Mouse (Mus musculus) c-Kit-negative CD71-positive TER-119-positive erythroid progenitor cells, embryonic 14.5 days (primary cell): Measurements from ENCODE around the gene Slc26a8.
"Not testable (repeated sequence)": the region's sequence is repeated elsewhere in the genome, so short reads cannot be mapped to it uniquely, and the experiment has no call there.

Experiments used
- DNase-seq: peaks from one replicate; pipeline ENCODE4 v3.0.0-alpha.2; 2013; ENCODE audit warnings: low read depth, low spot score

Slc26a8 gene

DNA sequence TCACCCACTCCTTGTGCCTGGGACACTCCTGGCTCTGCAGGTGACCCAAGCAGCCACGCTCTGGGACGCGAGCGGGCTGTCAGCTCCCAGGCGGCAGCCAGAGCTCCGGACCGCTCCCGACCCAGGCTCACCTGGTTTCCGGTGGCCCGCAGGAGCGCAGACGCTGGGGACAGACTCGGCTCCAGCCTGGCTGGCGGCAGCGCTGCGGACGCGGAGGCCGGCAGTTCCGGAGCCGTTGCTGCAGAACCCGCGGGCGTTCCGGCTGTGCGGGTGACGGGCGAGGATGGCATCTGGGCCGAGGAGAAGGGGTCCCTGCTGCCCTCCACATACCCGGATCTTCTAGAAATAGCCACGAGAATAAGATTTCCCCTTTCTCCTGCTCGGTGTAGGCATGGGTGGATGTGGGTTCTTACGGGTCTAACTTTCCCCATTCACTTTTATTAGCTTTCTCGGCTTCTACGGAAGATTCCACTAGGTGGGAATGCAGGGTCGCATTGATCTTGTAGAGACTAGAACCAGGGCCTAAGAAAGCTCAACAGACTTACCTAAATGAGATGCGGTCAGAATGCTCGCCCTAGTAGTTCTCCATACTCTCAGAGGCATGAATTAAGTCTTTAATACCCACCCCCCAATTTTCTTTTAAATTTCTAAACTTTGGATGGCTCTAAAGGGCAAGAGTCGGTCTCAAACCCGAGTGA is at the start of gene Slc26a8:
Slc26a8 (minus strand) TSS at position 648 of the 698 bp plus-strand sequence.
- DNase-seq = no peak

DNA sequence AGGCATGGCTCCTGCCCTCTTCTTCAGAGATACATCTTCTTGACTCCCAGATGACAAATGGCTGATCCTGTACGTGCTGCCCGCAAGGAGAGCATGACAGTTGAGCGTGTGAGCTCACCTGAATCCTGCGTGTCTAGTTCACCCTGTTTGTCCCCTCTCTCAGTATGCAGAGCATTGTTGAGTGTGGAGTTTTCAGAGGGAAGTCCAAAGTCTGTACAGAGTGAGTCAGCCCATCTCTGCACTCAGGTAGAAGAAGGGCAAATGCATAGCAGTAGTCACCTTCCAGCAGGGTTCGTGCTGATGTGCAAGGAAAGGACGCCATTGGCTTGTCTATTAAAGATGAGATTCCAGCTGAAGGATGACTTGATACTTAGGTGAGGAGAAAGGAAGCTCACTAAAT is 49.2 kb upstream of the Slc26a8 start:
- no peak for DNase-seq

DNA sequence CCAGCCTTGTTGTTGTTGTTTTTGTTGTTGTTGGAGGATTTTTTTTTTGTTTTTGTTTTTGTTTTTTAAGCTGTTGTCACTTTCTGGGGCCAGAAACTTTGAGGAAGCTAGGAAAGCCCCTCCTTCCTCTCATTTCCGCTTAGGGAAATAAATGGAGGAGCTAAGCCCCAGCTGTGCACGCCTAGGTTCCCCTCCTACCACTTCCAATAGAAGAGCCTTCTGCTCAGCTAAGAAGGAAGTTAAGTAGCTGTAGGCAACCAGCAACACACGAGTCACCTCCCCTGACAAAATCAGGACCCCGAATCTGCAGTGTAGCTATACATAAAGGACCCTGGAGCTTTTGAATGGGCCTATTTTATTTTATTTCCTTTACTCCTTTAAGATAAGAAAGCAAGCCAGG is 47.9 kb upstream of the Slc26a8 start:
- no peak for DNase-seq

DNA sequence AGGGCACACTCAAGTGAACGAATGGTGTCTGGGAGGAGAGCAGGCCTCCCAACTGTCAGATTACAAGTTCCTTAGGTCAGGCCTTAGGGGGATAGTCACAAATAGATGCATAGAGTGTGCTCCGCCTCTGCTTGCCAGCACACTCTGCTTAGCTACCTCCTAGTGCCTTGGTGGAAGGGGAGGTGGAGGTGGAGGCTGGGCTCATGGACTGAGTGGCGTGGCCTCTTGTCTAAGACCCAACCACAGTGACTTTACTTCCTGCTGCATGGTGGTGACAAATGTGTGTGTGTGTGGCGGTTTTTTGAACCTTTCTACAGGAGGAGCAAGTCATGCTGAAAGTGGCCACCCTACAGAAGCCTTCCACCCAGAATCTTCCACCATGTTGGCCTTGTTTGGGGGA is 46.5 kb upstream of the Slc26a8 start:
- no peak for DNase-seq

DNA sequence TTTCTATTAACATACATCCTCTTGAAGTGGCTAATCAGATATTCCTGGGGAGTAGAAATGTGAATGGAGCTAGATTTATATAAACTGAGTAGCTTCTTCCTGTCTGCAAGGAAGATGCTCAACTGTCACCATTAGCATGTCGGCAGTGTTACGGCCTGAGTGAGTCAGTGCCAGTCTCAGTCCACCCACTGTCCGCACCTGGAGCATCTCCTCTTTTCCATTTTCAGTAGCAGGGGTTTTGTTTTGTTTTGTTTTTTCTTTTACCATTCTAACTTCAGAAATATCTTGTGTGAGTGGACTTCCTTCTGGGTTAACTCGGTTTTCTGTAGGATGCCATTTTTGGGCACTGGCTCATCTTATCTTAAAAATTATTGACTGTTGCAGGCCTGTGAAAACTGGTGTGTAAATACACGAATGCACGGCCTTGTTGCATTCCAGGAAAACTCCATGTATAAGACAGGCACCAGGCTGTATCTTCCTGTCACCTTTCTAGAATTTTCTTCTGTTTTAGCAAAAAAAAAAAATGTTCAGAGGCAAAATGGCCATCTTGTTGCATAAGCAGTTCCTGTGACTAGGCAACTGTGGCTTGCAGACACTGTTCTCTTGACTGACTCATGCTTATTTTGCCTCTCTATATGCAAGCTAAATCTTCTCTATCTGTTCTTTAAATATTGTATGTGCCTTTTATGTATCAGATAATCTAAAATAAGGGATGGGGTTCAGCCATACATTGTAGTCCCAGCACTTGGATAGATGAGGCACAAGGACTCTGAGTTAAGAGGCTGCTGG is 45.5 kb upstream of the Slc26a8 start:
- DNase-seq = no peak

DNA sequence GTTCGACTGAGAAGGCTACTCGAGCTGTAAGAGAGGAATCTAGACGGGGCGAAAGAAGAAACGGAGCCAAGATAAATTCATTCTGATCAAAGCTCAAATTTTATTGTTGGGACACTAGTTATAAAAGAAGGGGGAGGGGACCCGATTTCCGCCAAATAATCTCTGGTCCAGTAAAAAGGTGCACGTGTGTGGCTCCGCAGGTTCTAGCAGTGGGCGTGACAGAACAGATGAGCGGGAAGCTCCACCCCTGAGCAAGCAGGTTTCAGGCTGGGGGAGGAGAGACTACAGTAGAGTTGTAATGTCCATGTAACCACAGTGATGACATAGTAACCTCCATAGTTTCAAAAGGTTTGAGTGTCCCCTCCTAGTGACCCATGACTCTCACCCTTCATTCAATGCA is 37.5 kb upstream of the Slc26a8 start:
- not testable (repeated sequence) for DNase-seq

DNA sequence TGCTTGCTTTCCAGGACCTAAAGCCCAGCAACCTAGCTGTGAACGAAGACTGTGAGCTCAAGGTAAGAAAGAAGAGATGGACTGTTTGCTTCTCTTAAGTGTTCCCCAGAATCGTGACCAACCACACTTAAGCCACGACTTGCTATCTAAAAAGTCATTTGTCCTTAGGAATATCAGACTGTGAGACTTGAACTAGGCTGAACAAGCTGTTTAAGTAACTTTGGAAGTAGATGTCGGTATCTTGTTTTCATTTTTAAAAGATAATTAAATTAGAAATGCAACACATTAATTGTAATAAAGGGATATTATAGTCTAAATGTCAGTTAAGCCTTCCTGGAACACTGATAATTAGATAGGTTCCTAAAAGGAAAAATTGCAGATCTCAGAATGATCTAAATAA is 35.8 kb upstream of the Slc26a8 start, which contains the start of gene AC170998.1:
AC170998.1 (plus strand) TSS at position 301 of the 400 bp plus-strand sequence.
- no peak for DNase-seq

DNA sequence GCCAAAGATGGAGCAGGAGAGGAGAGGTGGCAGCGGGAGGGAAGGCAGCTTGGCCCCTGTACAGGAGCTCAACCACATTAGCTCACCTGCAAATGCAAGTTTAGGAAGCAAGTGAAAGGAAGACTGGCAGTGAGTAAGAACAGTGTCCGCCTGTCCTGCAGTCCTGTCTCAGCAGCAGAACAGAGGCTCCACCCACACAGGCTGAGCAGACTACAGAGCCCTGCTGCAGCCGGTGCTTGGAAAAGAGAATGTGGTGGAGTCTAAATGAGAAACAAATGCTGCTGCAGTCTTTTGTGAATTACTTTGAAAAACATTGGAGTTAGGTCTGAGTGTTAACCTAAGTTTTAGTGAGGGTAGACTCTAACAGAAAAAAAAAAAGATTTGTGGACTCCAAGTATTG is 27.5 kb upstream of the Slc26a8 start:
- no peak for DNase-seq

DNA sequence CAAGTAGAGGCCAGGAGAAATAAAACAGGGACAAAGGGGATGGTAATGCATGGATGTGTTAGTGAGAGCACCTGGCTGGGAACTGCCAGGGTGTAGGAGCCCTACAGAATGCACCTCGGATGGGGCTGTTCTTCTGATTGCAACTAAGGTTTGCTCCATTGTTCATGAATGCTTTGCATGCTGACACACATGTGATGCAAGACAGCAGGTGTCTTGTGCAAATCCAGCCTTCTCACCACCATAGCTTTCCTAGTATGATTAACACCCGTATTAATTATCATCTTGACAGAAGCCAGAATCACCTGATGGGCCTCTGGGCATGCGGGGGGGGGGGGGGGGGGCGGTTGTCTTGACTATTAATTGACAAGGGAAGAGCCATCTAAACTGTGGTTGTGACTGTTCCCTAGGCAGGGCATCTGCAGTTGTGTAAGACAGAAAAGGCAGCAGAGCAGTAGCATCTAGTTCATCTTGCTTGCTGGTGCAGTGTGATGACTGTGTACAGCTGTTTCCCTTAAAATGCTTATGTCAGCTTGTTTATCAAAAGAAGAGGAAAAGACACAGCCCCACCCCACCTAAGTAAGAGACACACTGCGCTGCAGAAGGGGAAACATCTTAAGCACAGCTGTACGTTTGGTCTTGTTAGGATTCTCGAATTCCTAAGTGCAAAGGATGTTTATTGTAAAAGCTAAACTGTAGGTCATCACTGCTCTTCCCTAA is 26.0 kb upstream of the Slc26a8 start:
- DNase-seq = no peak

DNA sequence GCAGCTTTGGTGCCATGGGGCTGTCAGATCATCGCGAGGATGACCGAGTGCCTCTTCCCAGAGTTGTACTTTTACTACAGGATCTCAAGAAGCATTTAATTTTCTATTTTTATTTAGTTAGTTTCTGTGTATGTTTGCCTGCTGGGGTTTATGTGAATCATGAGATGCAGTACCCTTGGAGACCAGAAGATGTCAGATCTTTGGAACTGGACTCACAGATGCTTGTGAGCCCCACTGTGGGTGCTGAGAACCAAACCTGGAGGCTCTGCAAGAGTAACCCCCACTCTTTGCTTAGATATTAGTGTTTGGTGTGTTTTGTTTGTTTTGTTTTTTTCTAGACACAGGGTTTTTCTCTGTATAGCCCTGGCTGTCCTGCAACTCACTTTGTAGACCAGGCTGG is 24.0 kb upstream of the Slc26a8 start:
- DNase-seq = no peak

DNA sequence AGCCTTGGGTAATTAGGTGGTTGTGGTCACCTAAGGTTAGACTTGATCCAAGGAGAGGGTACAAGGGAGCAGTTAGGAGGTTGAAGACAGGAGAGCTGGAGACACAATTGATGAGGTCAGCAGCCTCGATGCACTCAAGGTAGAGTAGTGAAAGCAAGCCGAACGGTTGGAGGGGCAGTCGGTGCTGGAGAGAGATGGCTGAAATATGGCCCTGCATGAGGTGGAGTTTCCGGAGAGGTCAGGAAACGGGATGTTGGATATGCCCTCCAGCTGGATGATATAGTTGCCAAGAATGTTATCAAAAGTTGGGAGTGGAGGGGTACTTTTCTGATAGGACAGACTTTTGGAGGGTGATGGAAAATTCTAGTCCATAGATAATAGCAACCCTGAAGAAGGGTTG is 22.3 kb upstream of the Slc26a8 start:
- DNase-seq = no peak

DNA sequence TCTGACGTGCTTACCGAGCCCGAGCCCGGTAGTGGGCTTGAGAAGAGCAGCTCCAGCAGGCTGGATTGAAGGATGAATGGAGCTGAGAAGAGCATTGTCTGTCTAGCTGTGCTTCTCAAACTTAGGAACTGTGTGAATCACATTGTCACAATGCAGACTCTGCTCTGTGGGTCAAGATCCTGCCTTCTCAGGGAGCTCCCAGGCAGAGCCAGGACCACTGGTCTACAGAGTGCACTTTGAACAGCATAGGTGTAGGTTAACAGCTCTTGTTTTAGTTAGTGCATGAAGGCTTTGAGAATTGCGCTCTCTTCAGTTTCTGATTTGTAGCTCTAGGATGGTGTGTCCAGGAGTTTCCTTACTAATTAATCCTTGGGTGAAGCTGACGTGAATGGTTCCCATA is 21.2 kb upstream of the Slc26a8 start:
- no peak for DNase-seq

DNA sequence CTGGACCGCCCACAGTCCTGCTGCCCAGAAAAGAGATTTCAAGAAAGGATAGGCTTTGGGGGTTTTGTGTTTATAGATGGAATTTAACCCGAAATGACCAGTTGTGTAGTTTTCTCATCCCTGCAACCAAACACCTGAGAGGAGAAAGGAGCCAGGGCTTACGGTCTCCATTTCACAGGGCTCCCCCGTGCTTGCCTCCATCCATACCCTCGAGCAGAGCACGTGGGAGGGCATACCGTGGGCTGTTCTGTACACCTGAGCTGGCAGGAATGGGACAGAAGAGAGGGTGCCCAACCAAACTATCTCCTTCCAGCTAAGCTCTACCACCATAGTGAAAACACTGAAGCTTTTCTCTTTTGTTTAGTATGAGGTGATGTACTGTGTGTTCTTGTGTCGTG is 20.3 kb upstream of the Slc26a8 start:
- DNase-seq = no peak

DNA sequence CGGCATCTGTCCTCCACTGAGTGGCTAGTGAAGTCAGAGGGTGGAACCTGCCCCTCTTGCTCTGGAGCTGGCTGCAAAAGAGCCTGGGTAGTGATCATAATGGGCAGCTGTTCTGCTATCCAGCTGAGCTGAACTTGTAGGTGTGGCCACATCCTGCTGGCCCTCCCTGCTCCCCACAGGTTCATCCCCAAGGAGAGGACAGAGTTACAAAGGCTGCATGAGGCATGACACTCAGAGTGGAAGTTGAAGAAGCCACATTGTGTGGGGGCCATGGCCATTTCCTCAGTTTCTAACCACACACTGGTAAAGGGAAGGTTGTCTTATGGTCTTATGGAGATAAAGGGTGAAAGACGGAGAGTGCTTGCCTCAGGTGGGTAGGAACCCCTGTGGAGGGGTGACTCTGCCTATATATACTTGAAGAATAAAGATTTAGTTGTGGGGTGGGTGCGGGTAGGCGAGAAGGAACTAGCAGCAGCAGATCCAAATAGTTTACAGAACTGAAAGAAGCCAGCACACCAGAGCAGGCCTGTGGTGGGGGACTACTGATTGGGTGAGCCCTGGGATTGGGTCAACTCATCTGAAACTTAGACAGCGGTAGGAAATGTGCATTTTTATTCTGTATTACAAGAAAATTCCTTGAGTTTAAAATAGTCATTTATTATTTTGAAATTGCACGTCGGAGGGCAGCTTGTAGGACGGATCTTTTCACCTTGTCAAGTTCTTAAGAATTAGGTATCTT is 19.7 kb upstream of the Slc26a8 start:
- no peak for DNase-seq

DNA sequence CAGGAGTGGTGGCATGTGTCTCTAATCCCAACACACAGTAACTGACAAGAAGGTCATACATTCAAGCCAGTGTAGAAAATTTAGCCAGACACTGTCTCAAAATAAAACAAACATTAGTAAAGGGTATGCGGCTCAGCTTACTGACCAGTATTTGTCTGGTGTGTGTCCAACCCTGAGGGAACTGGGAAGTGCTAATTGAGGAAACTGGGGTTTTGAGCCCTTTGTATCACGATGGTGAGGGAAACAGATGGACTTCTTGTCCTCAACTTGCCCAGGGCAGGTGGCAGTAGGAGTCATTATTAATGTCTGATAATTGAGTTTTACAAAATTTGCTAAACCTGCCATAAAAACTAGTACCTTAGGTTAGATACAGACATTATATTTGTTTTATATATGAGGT is 19.0 kb upstream of the Slc26a8 start:
- no peak for DNase-seq

DNA sequence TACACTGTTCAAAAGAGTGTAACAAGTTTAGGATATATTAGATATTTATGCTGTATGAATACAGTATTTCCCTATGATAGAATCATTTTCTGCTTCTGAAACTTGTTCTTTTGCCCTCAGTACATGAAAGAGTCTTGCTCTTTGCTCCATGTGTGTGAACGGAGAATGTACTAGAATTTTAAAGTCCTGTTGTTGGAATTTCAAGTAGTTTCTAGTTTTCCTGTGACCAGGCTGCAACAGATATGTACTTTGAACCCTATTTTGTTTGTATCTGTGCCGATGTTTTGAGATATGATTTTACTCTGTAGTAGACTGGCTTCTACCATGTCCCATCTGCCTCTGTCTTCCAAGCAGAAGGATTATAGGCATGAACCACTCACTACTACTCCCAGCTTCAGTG is 17.8 kb upstream of the Slc26a8 start:
- no peak for DNase-seq

DNA sequence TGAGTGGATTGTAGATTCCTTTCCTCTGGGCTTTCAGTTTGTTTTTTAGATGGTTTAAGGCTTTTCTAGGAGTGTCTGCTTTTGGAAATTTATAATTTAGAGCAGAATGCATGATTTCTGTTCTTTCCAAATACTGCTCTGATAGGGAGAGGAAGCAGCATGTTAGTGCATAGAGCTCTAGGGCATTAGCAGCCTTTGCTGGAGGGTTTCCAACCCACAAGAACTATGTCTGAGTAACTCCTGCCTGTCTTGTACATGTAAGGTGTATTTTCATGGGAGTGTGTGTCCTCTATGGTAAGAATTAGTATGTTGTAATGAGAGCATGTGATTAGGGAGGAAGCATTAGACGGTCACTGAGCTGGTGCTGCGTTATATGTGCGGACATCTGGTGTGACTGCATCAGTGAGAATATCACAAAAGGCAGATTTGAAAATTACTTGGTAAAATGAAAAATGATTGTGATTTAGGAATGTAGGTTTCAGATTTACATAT is 17.1 kb upstream of the Slc26a8 start:
- no peak for DNase-seq

DNA sequence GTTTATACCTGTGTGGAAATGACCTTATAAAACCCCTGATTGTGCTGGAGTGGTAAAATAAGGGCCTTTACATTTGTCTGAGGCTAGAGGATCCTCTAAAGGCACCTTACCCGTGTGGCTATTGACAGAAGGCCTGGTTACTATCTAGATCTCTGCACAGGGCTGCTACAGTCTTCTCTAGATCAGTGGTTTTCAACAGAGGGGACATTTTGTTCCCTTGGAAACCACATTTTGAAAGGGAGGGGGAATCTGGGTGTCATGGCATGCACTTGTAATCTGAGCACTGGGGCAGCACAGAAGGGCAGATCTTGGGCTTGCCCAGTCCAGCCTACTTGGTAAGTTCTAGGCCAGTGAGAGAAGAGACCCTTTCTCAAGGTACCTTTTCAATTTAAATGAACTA is 16.7 kb upstream of the Slc26a8 start:
- no peak for DNase-seq

DNA sequence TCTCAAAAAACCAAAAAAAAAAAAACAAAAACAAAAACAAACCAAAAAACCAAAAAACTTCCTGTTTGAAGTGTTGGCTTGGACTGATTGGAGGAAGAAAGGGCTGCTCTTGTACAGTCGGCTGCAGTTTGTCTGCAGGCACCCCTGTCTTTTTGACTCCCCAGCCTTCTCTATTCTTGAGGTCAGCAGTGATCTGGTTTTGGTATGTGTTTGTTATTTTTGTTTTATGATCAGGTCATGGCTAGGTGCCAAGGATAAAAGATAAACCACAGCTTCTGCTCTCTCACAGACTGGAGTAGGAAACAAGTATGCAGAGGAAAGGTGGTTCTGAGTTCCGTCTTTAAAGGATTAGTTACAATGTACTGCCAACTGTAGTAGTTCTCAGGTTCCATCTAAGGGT is 12.6 kb upstream of the Slc26a8 start:
- DNase-seq = no peak

DNA sequence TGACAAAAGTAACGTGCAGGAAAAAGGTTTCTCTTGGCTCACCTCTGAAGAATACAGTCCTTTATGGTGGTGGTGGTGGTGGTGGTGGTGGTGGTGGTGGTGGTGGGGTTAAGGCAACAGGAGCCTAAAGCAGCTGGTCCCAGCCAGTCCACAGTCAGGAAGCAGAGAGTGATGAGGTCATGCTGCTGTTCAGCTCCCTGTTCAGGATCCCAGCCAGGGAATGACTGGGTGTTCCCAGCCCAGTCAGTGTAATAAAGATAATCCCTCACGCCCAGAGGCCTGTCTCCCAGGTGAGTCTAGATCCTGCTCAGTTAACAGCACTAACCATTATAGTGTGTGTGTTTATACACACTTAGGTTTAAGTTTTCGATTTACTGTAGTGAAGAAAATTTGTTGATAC is 11.7 kb upstream of the Slc26a8 start:
- no peak for DNase-seq

DNA sequence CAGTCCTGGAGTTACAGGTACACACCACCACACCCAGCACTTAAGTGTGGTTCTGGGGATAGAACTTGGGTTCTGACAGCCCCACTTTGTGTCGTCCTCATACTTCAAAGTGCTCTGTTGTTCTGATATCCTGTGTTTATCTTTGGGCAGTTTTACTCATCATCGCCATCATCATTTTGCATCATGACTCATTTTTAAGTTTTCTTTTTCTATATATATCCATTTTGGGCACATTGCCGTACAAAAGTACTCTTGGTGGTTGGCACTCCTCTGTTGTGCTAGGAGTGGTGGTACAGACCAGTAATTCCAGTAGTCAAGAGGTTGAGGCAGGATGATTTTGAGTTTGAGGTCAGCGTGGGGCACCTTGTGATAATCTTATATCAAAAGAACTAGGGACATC is 11.1 kb upstream of the Slc26a8 start:
- no peak for DNase-seq

DNA sequence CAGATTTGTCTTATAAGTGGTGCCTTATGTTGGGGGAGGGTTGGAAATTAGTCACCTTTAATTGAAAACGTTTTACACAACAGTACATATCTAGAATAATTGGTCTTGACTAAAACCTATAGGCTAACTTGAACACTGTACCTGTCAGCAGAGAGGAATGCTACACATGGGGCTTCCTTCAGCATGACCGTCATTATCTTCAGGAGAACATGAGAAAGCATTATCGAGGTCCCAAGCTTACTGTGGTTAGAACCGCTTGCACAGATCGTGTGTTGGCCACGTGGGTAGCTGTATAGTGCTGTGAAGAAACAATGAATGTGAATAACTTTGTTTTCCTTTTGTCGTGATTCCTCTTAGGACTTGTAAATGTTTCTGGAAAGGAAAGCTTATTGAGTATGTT is 9.8 kb upstream of the Slc26a8 start:
- no peak for DNase-seq
